In the genomic region with DNA sequence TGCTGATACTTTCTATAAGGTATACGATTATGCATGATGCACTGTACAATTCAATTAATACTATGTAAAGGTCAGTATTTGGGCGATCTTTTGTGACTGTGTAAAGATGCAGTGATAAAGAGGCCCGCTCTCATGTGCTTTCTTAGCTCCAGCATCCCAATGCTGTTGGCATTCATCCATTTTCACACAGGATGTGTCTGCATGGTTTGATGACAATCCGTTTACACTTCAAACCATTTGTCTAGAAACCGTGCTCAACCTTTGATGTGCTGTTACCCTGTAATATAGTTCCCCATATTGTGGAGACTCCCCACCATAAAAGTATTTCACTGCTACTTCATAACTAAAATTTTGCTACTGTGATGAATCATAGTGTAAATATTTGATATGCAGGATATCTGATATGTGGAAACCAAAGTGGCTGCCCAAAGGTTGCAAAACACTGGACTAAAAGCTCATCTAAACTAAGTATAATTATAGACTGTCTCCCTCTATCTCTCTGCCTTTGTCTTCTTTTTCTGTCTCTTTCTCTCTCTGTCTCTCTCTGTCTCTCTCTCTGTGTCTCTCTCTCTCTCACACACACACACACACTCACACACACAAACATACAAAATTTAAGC, we compare ENCODE assay signal across 30 mouse cellular contexts.
DNase-seq lines count a peak whose midpoint lies in the region; ATAC-seq and TF ChIP-seq lines count a peak whose summit lies in the region.
"Had no signal": no experiment of that assay in that cellular context is flagged by ENCODE, and none has a peak within 500 bp of the region (broad histone marks: within the 10 kb centered on the region; RNA-seq: fewer than 3 reads in every experiment).

No protein-coding gene starts in this region.

- DNase-seq in forebrain, embryonic 11.5 days (ENCODE audit: low spot score) = no peak
- DNase-seq in hindbrain, postnatal 0 days (ENCODE audit: low spot score) = peak; percentile 20
- peak; percentile 25 for DNase-seq in MN1 (ENCODE audit: low spot score)
- no peak for DNase-seq in frontal cortex, postnatal 36 days (ENCODE audit: low spot score in 2 of 2)
- DNase-seq: adrenal gland, adult 2 months; cerebellum, adult 11-12 months; cerebellum, adult 9-11 months; gastrocnemius, postnatal 25 days; heart, postnatal 14 days; kidney, adult 2 months; kidney, postnatal 4 days; liver, embryonic 13.5 days; lung, adult 18-20 months; right cerebral cortex, adult 18-20 months; spleen, adult 18-20 months; thymus, postnatal 14 days had no signal

- peaks cover 20% of the 10 kb centered on the region for H3K4me1 ChIP-seq in forebrain, embryonic 13.5 days
- peaks cover 6% of the 10 kb centered on the region; the same call in 1 of the 2 replicates for H3K4me1 ChIP-seq in forebrain, embryonic 11.5 days (replicated peaks; ENCODE audit: control insufficient read depth, insufficient read depth, low read length)
- H3K4me1 ChIP-seq in hindbrain, postnatal 0 days (ENCODE audit: insufficient read depth, low read length) = no peaks in the 10 kb centered on the region
- H3K4me1 ChIP-seq in hindbrain, embryonic 16.5 days (ENCODE audit: control insufficient read depth, insufficient read depth, low read depth, low read length) = peaks cover 4% of the 10 kb centered on the region; the same call in 1 of the 2 replicates
- H3K4me1 ChIP-seq: intestine, embryonic 15.5 days; liver, embryonic 13.5 days; neural tube, embryonic 12.5 days had no signal

- ATAC-seq in forebrain, embryonic 13.5 days = 0 out of 2 replicates have a peak, but pooled peaks have one; percentile 10
- ATAC-seq in forebrain, embryonic 11.5 days (replicated peaks; ENCODE audit: low FRiP score) = no peak
- ATAC-seq in hindbrain, postnatal 0 days = no peak
- ATAC-seq in hindbrain, embryonic 16.5 days = no peak
- ATAC-seq: activated CD4-positive, CD25-positive, alpha-beta regulatory T cell, adult 4 months; intestine, embryonic 15.5 days; midbrain, embryonic 16.5 days had no signal

- H3K4me2 ChIP-seq in forebrain, embryonic 13.5 days = no peak overlapping the region
- no peak overlapping the region for H3K4me2 ChIP-seq in forebrain, embryonic 11.5 days (ENCODE audit: low read depth, low read length, severe bottlenecking)
- no peak overlapping the region for H3K4me2 ChIP-seq in hindbrain, postnatal 0 days (ENCODE audit: low read depth, low read length)
- no peak overlapping the region for H3K4me2 ChIP-seq in hindbrain, embryonic 16.5 days (ENCODE audit: low read length)
- peak overlapping the region; percentile 10 for H3K4me2 ChIP-seq in myocyte (ENCODE audit: low read depth)
- H3K4me2 ChIP-seq: embryonic facial prominence, embryonic 13.5 days; hindbrain, embryonic 15.5 days; intestine, embryonic 15.5 days; limb, embryonic 13.5 days; liver, embryonic 13.5 days; midbrain, embryonic 11.5 days; neural tube, embryonic 12.5 days had no signal

- H3K36me3 ChIP-seq in forebrain, embryonic 13.5 days (ENCODE audit: poor library complexity, severe bottlenecking) = no peaks in the 10 kb centered on the region
- no peaks in the 10 kb centered on the region for H3K36me3 ChIP-seq in forebrain, embryonic 11.5 days (ENCODE audit: control insufficient read depth, insufficient read depth, low read length)
- H3K36me3 ChIP-seq in hindbrain, postnatal 0 days (ENCODE audit: insufficient read depth, low read length) = no peaks in the 10 kb centered on the region
- H3K36me3 ChIP-seq in hindbrain, embryonic 16.5 days (ENCODE audit: control insufficient read depth, insufficient read depth, low read length) = no peaks in the 10 kb centered on the region
- H3K36me3 ChIP-seq in myocyte (ENCODE audit: control insufficient read depth, insufficient read depth) = no peaks in the 10 kb centered on the region
- H3K36me3 ChIP-seq: embryonic facial prominence, embryonic 13.5 days; hindbrain, embryonic 10.5 days; hindbrain, embryonic 15.5 days; intestine, embryonic 15.5 days; limb, embryonic 13.5 days; liver, embryonic 13.5 days; neural tube, embryonic 12.5 days had no signal

- no peaks in the 10 kb centered on the region for H3K9me3 ChIP-seq in forebrain, embryonic 13.5 days (replicated peaks)
- H3K9me3 ChIP-seq in forebrain, embryonic 11.5 days (ENCODE audit: control insufficient read depth, low read length) = no peaks in the 10 kb centered on the region
- no peaks in the 10 kb centered on the region for H3K9me3 ChIP-seq in hindbrain, postnatal 0 days (ENCODE audit: low read length)
- no peaks in the 10 kb centered on the region for H3K9me3 ChIP-seq in hindbrain, embryonic 16.5 days (ENCODE audit: control insufficient read depth, low read length)
- H3K9me3 ChIP-seq: embryonic facial prominence, embryonic 13.5 days; hindbrain, embryonic 10.5 days; hindbrain, embryonic 15.5 days; intestine, embryonic 15.5 days; limb, embryonic 13.5 days; liver, embryonic 13.5 days; neural tube, embryonic 12.5 days had no signal

- no peaks in the 10 kb centered on the region for H3K79me2 ChIP-seq in myocyte (ENCODE audit: control insufficient read depth, insufficient read depth)

- WGBS in forebrain, embryonic 13.5 days = 70% methylated on average over 5 of the region's 5 CpGs
- 83% methylated on average over 5 of the region's 5 CpGs for WGBS in forebrain, embryonic 11.5 days
- 52% methylated on average over 5 of the region's 5 CpGs for WGBS in hindbrain, postnatal 0 days
- WGBS in hindbrain, embryonic 16.5 days = 65% methylated on average over 5 of the region's 5 CpGs

- no peak for TF ChIP-seq POLR2A in myocyte (IDR thresholded peaks at IDR 0.05; ENCODE audit: insufficient read length, low read depth)

- no peak overlapping the region for H3K27ac ChIP-seq in forebrain, embryonic 13.5 days
- no peak overlapping the region for H3K27ac ChIP-seq in forebrain, embryonic 11.5 days (ENCODE audit: low read depth, low read length)
- no peak overlapping the region for H3K27ac ChIP-seq in hindbrain, postnatal 0 days
- H3K27ac ChIP-seq in hindbrain, embryonic 16.5 days (ENCODE audit: low read depth, low read length) = no peak overlapping the region
- H3K27ac ChIP-seq: embryonic facial prominence, embryonic 13.5 days; hindbrain, embryonic 10.5 days; hindbrain, embryonic 15.5 days; intestine, embryonic 15.5 days; kidney, postnatal 0 days; limb, embryonic 13.5 days; liver, embryonic 13.5 days; neural tube, embryonic 12.5 days had no signal

- H3K4me3 ChIP-seq in forebrain, embryonic 13.5 days = no peak overlapping the region
- no peak overlapping the region for H3K4me3 ChIP-seq in forebrain, embryonic 11.5 days (ENCODE audit: low read depth, low read length)
- H3K4me3 ChIP-seq in hindbrain, postnatal 0 days (ENCODE audit: low read length) = no peak overlapping the region
- no peak overlapping the region for H3K4me3 ChIP-seq in hindbrain, embryonic 16.5 days (ENCODE audit: low read length)
- H3K4me3 ChIP-seq in myocyte = no peak overlapping the region
- H3K4me3 ChIP-seq: embryonic facial prominence, embryonic 13.5 days; erythroblast, embryonic 14.5 days; hindbrain, embryonic 10.5 days; hindbrain, embryonic 15.5 days; intestine, embryonic 15.5 days; limb, embryonic 13.5 days; liver, embryonic 13.5 days; neural tube, embryonic 12.5 days had no signal

- no peaks in the 10 kb centered on the region for H3K27me3 ChIP-seq in forebrain, embryonic 13.5 days
- no peaks in the 10 kb centered on the region for H3K27me3 ChIP-seq in forebrain, embryonic 11.5 days (ENCODE audit: control insufficient read depth, insufficient read depth, low read length)
- no peaks in the 10 kb centered on the region for H3K27me3 ChIP-seq in hindbrain, postnatal 0 days (ENCODE audit: insufficient read depth, low read length)
- no peaks in the 10 kb centered on the region for H3K27me3 ChIP-seq in hindbrain, embryonic 16.5 days (replicated peaks; ENCODE audit: control insufficient read depth, insufficient read depth, low read length)
- no peaks in the 10 kb centered on the region for H3K27me3 ChIP-seq in myocyte (ENCODE audit: control insufficient read depth, insufficient read depth, insufficient read length)
- H3K27me3 ChIP-seq: embryonic facial prominence, embryonic 13.5 days; hindbrain, embryonic 15.5 days; intestine, embryonic 15.5 days; limb, embryonic 13.5 days; liver, embryonic 13.5 days; neural tube, embryonic 12.5 days had no signal

- no peak overlapping the region for H3K9ac ChIP-seq in forebrain, embryonic 13.5 days
- H3K9ac ChIP-seq in forebrain, embryonic 11.5 days (ENCODE audit: low read length) = no peak overlapping the region
- no peak overlapping the region for H3K9ac ChIP-seq in hindbrain, postnatal 0 days (replicated peaks; ENCODE audit: low read length)
- no peak overlapping the region for H3K9ac ChIP-seq in hindbrain, embryonic 16.5 days (ENCODE audit: low read depth, low read length)
- H3K9ac ChIP-seq: embryonic facial prominence, embryonic 13.5 days; hindbrain, embryonic 15.5 days; intestine, embryonic 15.5 days; limb, embryonic 13.5 days; liver, embryonic 13.5 days; neural tube, embryonic 12.5 days had no signal

- TF ChIP-seq CTCF in hindbrain, postnatal 0 days (IDR thresholded peaks at IDR 0.05; ENCODE audit: low read depth) = no peak

- no peak overlapping the region for H3ac ChIP-seq in myocyte (ENCODE audit: control insufficient read depth, insufficient read length)

TF ChIP-seq in myocyte, 11 proteins besides CTCF, POLR2A, EP300 and RAD21:
- TF ChIP-seq TCF12 (IDR thresholded peaks at IDR 0.05; ENCODE audit: insufficient read depth, poor library complexity, severe bottlenecking) = no peak
- TF ChIP-seq CEBPB (IDR thresholded peaks at IDR 0.05; ENCODE audit: insufficient read depth, poor library complexity, severe bottlenecking) = peak; percentile 76; the same call in 1 of the 2 replicates
TF ChIP-seq in myocyte: peak in this region for 1.

Comparison
In these comparisons a context has a peak if more than half of its experiments do, and no peak if none do; other contexts are left out.
1. DNase-seq: peak in hindbrain, postnatal 0 days (single experiment) and MN1 (single experiment); none in forebrain, embryonic 11.5 days (single experiment) and frontal cortex, postnatal 36 days (0 of 2).